In the genomic region with DNA sequence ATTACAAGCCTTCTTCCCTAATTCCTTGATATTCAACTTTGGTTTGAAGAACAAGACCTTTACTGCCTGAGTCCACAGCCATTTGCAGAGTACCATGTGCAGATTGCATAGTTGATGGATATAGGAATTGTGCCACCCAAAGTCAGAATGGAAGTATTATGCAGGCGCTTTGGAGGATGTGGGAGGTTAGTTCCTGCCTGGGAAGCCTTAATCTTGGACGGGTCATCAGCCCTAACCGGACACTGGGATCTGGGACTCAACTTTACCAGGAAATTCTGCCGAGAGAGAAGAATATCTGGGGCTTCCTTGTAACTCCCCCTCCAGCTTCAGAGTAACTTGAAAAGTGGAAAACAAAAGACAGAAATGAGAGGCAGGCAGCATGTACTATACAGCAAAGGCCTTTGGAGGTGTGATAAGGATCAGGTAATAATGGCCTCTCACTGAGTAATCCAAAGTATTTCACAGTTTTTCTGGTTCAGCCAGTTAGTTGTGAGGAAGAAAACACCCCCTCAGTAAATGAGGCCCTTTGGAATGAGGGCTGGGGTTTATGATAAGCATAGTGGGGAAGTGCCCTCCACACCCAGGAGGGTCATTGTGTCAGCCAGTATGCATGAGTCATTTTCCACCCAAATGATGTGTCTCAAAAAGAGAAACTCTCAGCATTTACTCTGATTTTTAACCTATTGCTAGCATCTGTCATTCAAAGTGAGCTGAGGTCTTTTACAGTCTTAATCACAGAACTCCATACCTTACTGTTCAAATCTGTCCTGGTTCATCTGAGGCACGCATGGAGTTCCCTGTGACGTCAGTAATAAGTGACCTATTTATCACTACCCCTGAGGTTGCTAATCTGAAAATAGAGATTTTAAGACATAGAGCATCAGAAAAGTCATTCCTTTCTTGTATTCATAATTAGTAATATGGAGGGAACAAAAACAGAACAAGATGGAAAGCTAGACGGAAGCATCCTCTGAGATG, we compare ENCODE assay signal across 12 mouse cellular contexts.
DNase-seq lines count a peak whose midpoint lies in the region; ATAC-seq and TF ChIP-seq lines count a peak whose summit lies in the region.
"Had no signal": no experiment of that assay in that cellular context is flagged by ENCODE, and none has a peak within 500 bp of the region (broad histone marks: within the 10 kb centered on the region; RNA-seq: fewer than 3 reads in every experiment).

No protein-coding gene starts in this region.

- H3K4me1 ChIP-seq in limb, embryonic 15.5 days, result no peaks in the 10 kb centered on the region
- H3K4me1 ChIP-seq in limb, embryonic 10.5 days, result no peaks in the 10 kb centered on the region
- H3K4me1 ChIP-seq in intestine, postnatal 0 days (replicated peaks; ENCODE audit: control insufficient read depth, insufficient read depth, low read length), result no peaks in the 10 kb centered on the region
- H3K4me1 ChIP-seq in hindbrain, embryonic 13.5 days (replicated peaks), result no peaks in the 10 kb centered on the region

- H3K4me3 ChIP-seq in limb, embryonic 15.5 days, result no peak overlapping the region
- no peak overlapping the region for H3K4me3 ChIP-seq in limb, embryonic 10.5 days
- H3K4me3 ChIP-seq in intestine, postnatal 0 days (ENCODE audit: low read depth, low read length), result no peak overlapping the region
- H3K4me3 ChIP-seq in hindbrain, embryonic 13.5 days, result no peak overlapping the region
- H3K4me3 ChIP-seq: liver, embryonic 12.5 days had no signal

- TF ChIP-seq CTCF in intestine, postnatal 0 days (IDR thresholded peaks at IDR 0.05; ENCODE audit: low read depth), result no peak

- H3K27me3 ChIP-seq in limb, embryonic 15.5 days, result no peaks in the 10 kb centered on the region
- no peaks in the 10 kb centered on the region for H3K27me3 ChIP-seq in limb, embryonic 10.5 days (ENCODE audit: low read depth, poor library complexity, severe bottlenecking)
- no peaks in the 10 kb centered on the region for H3K27me3 ChIP-seq in intestine, postnatal 0 days (replicated peaks; ENCODE audit: control insufficient read depth, insufficient read depth, low read length)
- no peaks in the 10 kb centered on the region for H3K27me3 ChIP-seq in hindbrain, embryonic 13.5 days
- H3K27me3 ChIP-seq: liver, embryonic 12.5 days had no signal

- ATAC-seq in limb, embryonic 15.5 days (ENCODE audit: insufficient number of reproducible peaks, low FRiP score, low TSS enrichment, low read depth), result no peak
- peak; percentile 96 for ATAC-seq in intestine, postnatal 0 days
- ATAC-seq in neutrophil, adult 5-6 weeks (ENCODE audit: extremely low read depth, insufficient number of reproducible peaks, low FRiP score, poor library complexity, severe bottlenecking), result peak; percentile 36; the same call in 1 of the 2 replicates
- no peak for ATAC-seq in hindbrain, embryonic 13.5 days (ENCODE audit: low FRiP score)
- ATAC-seq: forebrain, embryonic 14.5 days; liver, embryonic 12.5 days had no signal

- no peaks in the 10 kb centered on the region for H3K9me3 ChIP-seq in limb, embryonic 15.5 days
- H3K9me3 ChIP-seq in limb, embryonic 10.5 days (replicated peaks), result no peaks in the 10 kb centered on the region
- no peaks in the 10 kb centered on the region for H3K9me3 ChIP-seq in intestine, postnatal 0 days (ENCODE audit: control insufficient read depth)
- no peaks in the 10 kb centered on the region for H3K9me3 ChIP-seq in hindbrain, embryonic 13.5 days
- H3K9me3 ChIP-seq: liver, embryonic 12.5 days had no signal

- no peaks in the 10 kb centered on the region for H3K36me3 ChIP-seq in limb, embryonic 15.5 days
- no peaks in the 10 kb centered on the region for H3K36me3 ChIP-seq in limb, embryonic 10.5 days
- H3K36me3 ChIP-seq in intestine, postnatal 0 days (ENCODE audit: control insufficient read depth, insufficient read depth), result no peaks in the 10 kb centered on the region
- no peaks in the 10 kb centered on the region for H3K36me3 ChIP-seq in hindbrain, embryonic 13.5 days
- H3K36me3 ChIP-seq: liver, embryonic 12.5 days had no signal

- 0 out of 2 replicates have a peak overlapping the region, but pooled peaks have one; percentile 11 for H3K27ac ChIP-seq in limb, embryonic 15.5 days
- H3K27ac ChIP-seq in limb, embryonic 10.5 days, result no peak overlapping the region
- H3K27ac ChIP-seq in intestine, postnatal 0 days (ENCODE audit: low read depth, low read length), result no peak overlapping the region
- H3K27ac ChIP-seq in hindbrain, embryonic 13.5 days, result no peak overlapping the region
- H3K27ac ChIP-seq: liver, embryonic 12.5 days had no signal

- no peak for DNase-seq in limb, embryonic 10.5 days (ENCODE audit: low spot score)
- DNase-seq in NIH3T3 (ENCODE audit: low read depth), result peak; percentile 7
- DNase-seq in thymus, postnatal 14 days, result no peak
- DNase-seq: adrenal gland, postnatal 14 days; cerebellum, adult 11-12 months; kidney, adult 11 months had no signal

- H3K9ac ChIP-seq in limb, embryonic 15.5 days, result no peak overlapping the region
- H3K9ac ChIP-seq in intestine, postnatal 0 days (ENCODE audit: low read depth, low read length), result no peak overlapping the region
- no peak overlapping the region for H3K9ac ChIP-seq in hindbrain, embryonic 13.5 days
- H3K9ac ChIP-seq: liver, embryonic 12.5 days had no signal

- no peak overlapping the region for H3K4me2 ChIP-seq in limb, embryonic 15.5 days
- no peak overlapping the region; the same call in 1 of the 2 replicates for H3K4me2 ChIP-seq in intestine, postnatal 0 days (replicated peaks; ENCODE audit: low read depth)
- H3K4me2 ChIP-seq in hindbrain, embryonic 13.5 days, result no peak overlapping the region
- H3K4me2 ChIP-seq: liver, embryonic 12.5 days had no signal

- WGBS in limb, embryonic 15.5 days, result 65% methylated on average over 7 of the region's 7 CpGs
- 78% methylated on average over 7 of the region's 7 CpGs for WGBS in limb, embryonic 10.5 days
- 38% methylated on average over 7 of the region's 7 CpGs for WGBS in intestine, postnatal 0 days
- whole genome bisulfite sequencing in hindbrain, embryonic 13.5 days, result 84% methylated on average over 7 of the region's 7 CpGs

Comparison
In these comparisons a context has a peak if more than half of its experiments do, and no peak if none do; other contexts are left out.
1. ATAC-seq: peak in intestine, postnatal 0 days (single experiment) and neutrophil, adult 5-6 weeks (single experiment); none in limb, embryonic 15.5 days (single experiment) and hindbrain, embryonic 13.5 days (single experiment).